Mouse (Mus musculus): ENCODE results near the gene Gm5617. TPM values are rescaled to one million over a fixed set of nuclear protein-coding genes. Genes with fewer than 3 reads are reported as not detected.
A peak's percentile ranks its signal among the peaks of the same experiment; 100 is the strongest.
"Not testable (repeated sequence)": the region's sequence is repeated elsewhere in the genome, so short reads cannot be mapped to it uniquely, and the experiment has no call there.

Gene Gm5617
- polyA plus RNA-seq, 1 experiment, result 19.3 TPM

- H3K4me3 ChIP-seq (ENCODE audit: insufficient read depth, low read length), result peak overlapping the region; percentile 92
- no peaks in the 10 kb centered on the region; the same call in 1 of the 2 replicates for H3K4me1 ChIP-seq (ENCODE audit: control insufficient read depth, insufficient read depth, low read length)
- TF ChIP-seq POLR2A (IDR thresholded peaks at IDR 0.05; ENCODE audit: extremely low read depth, insufficient read depth, low read length), result no peak
- no peak for TF ChIP-seq CTCF (IDR thresholded peaks at IDR 0.05; ENCODE audit: extremely low read depth, insufficient read depth, low read length)
- peak overlapping the region; percentile 72 for H3K27ac ChIP-seq (ENCODE audit: insufficient read depth, low read length)
Measured at GRCm38 (mm10) chr9:48495548-48495932, 298 bp downstream of the Gm5617 start.

- Histone ChIP-seq H3K4me3 (ENCODE audit: insufficient read depth, low read length) (no peak overlapping the region), H3K4me1 (ENCODE audit: control insufficient read depth, insufficient read depth, low read length) (no peaks in the 10 kb centered on the region), H3K27ac (ENCODE audit: insufficient read depth, low read length) (no peak overlapping the region)
- TF ChIP-seq CTCF (IDR thresholded peaks at IDR 0.05; ENCODE audit: extremely low read depth, insufficient read depth, low read length), result no peak
- no peak for TF ChIP-seq POLR2A (IDR thresholded peaks at IDR 0.05; ENCODE audit: extremely low read depth, insufficient read depth, low read length)
Measured at GRCm38 (mm10) chr9:48501192-48501591, 6.0 kb downstream of the Gm5617 start.

GRCm38 (mm10) chr9:48503001-48503400, 7.8 kb downstream of the Gm5617 start:
- no peaks in the 10 kb centered on the region for H3K4me1 ChIP-seq (ENCODE audit: control insufficient read depth, insufficient read depth, low read length)
- no peak for TF ChIP-seq POLR2A (IDR thresholded peaks at IDR 0.05; ENCODE audit: extremely low read depth, insufficient read depth, low read length)
- TF ChIP-seq CTCF (IDR thresholded peaks at IDR 0.05; ENCODE audit: extremely low read depth, insufficient read depth, low read length), result no peak
- no peak overlapping the region for H3K27ac ChIP-seq (ENCODE audit: insufficient read depth, low read length)

GRCm38 (mm10) chr9:48504741-48505365, 9.6 kb downstream of the Gm5617 start:
- TF ChIP-seq POLR2A (IDR thresholded peaks at IDR 0.05; ENCODE audit: extremely low read depth, insufficient read depth, low read length), result no peak
- no peak for TF ChIP-seq CTCF (IDR thresholded peaks at IDR 0.05; ENCODE audit: extremely low read depth, insufficient read depth, low read length)
- H3K27ac ChIP-seq (ENCODE audit: insufficient read depth, low read length), result peak overlapping the region; percentile 19; the same call in 1 of the 2 replicates
- no peaks in the 10 kb centered on the region for H3K4me1 ChIP-seq (ENCODE audit: control insufficient read depth, insufficient read depth, low read length)
- H3K4me3 ChIP-seq (ENCODE audit: insufficient read depth, low read length), result no peak overlapping the region

More at GRCm38 (mm10) chr9:48503001-48503400, 7.8 kb downstream of the Gm5617 start:
- no peak overlapping the region for H3K4me3 ChIP-seq (ENCODE audit: insufficient read depth, low read length)

GRCm38 (mm10) chr9:48510134-48510533, 14.9 kb downstream of the Gm5617 start:
- TF ChIP-seq POLR2A (IDR thresholded peaks at IDR 0.05; ENCODE audit: extremely low read depth, insufficient read depth, low read length) (no peak), CTCF (IDR thresholded peaks at IDR 0.05; ENCODE audit: extremely low read depth, insufficient read depth, low read length) (no peak)
- Histone ChIP-seq H3K4me1 (ENCODE audit: control insufficient read depth, insufficient read depth, low read length) (no peaks in the 10 kb centered on the region), H3K27ac (ENCODE audit: insufficient read depth, low read length) (no peak overlapping the region), H3K4me3 (ENCODE audit: insufficient read depth, low read length) (no peak overlapping the region)

GRCm38 (mm10) chr9:48515332-48515731, 20.1 kb downstream of the Gm5617 start:
- Histone ChIP-seq H3K27ac (ENCODE audit: insufficient read depth, low read length) (no peak overlapping the region), H3K4me1 (ENCODE audit: control insufficient read depth, insufficient read depth, low read length) (no peaks in the 10 kb centered on the region), H3K4me3 (ENCODE audit: insufficient read depth, low read length) (no peak overlapping the region)
- TF ChIP-seq POLR2A (IDR thresholded peaks at IDR 0.05; ENCODE audit: extremely low read depth, insufficient read depth, low read length), result no peak
- TF ChIP-seq CTCF (IDR thresholded peaks at IDR 0.05; ENCODE audit: extremely low read depth, insufficient read depth, low read length), result no peak

GRCm38 (mm10) chr9:48516615-48517371, 21.6 kb downstream of the Gm5617 start:
- 0 out of 2 replicates have a peak overlapping the region, but pooled peaks have one; percentile 3 for H3K4me3 ChIP-seq (ENCODE audit: insufficient read depth, low read length)
- H3K27ac ChIP-seq (ENCODE audit: insufficient read depth, low read length), result no peak overlapping the region
- no peaks in the 10 kb centered on the region for H3K4me1 ChIP-seq (ENCODE audit: control insufficient read depth, insufficient read depth, low read length)
- TF ChIP-seq POLR2A (IDR thresholded peaks at IDR 0.05; ENCODE audit: extremely low read depth, insufficient read depth, low read length) (no peak), CTCF (IDR thresholded peaks at IDR 0.05; ENCODE audit: extremely low read depth, insufficient read depth, low read length) (no peak)

GRCm38 (mm10) chr9:48517372-48518130, 22.3 kb downstream of the Gm5617 start:
- H3K4me1 ChIP-seq (ENCODE audit: control insufficient read depth, insufficient read depth, low read length), result no peaks in the 10 kb centered on the region
- TF ChIP-seq POLR2A (IDR thresholded peaks at IDR 0.05; ENCODE audit: extremely low read depth, insufficient read depth, low read length), result no peak
- no peak for TF ChIP-seq CTCF (IDR thresholded peaks at IDR 0.05; ENCODE audit: extremely low read depth, insufficient read depth, low read length)
- H3K4me3 ChIP-seq (ENCODE audit: insufficient read depth, low read length), result 0 out of 2 replicates have a peak overlapping the region, but pooled peaks have one; percentile 3
- H3K27ac ChIP-seq (ENCODE audit: insufficient read depth, low read length), result no peak overlapping the region

GRCm38 (mm10) chr9:48520405-48520804, 25.2 kb downstream of the Gm5617 start:
- H3K4me1 ChIP-seq (ENCODE audit: control insufficient read depth, insufficient read depth, low read length); H3K27ac ChIP-seq (ENCODE audit: insufficient read depth, low read length); H3K4me3 ChIP-seq (ENCODE audit: insufficient read depth, low read length): not testable (repeated sequence)

Data from cortical plate, adult 2 months (tissue).